Mouse (Mus musculus) cerebellum, adult 2 months (tissue): Measurements from ENCODE around the gene Tvp23a.

Experiments used
- CTCF ChIP-seq: fragments of 200-500 bp; IDR thresholded peaks from 2 replicates; pipeline ENCODE4 v1.5.1; 2011; ENCODE audit warnings: low read depth, mild to moderate bottlenecking, control low read depth, low read length, moderate library complexity, borderline replicate concordance; ENCODE audit not compliant: insufficient read depth
- POLR2A ChIP-seq: fragments of 200-500 bp; IDR thresholded peaks from 2 replicates; pipeline ENCODE4 v1.6.1; 2011; ENCODE audit warnings: low read length, control low read depth, borderline replicate concordance; ENCODE audit not compliant: insufficient read depth

DNA sequence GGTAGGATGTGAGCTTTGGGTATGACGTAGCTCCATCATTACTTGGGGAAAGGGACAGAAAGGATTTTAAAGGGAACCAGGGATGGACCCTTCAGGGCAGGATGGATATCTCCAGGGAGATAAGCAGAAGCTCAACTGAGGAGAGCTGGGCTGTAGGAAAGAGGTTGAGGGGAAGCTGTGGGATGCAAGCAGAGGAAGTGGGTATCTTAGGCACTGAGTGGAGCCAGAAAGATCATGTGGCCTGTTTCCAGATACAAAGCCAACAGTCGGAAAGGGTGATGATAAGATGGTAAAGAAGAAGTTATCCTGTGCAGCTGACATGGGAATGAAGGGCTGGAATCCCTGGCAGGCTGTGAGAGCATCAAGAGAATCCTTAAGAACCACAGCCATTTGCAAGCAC is 14.0 kb upstream of the Tvp23a start:
- no peak for TF ChIP-seq CTCF
- no peak for TF ChIP-seq POLR2A
